Mouse (Mus musculus) MN1 (cell line): Measurements from ENCODE around the gene Ccin.
A peak's percentile ranks its signal among the peaks of the same experiment; 100 is the strongest.

Experiments used
- DNase-seq: peaks from one replicate; pipeline ENCODE4 v3.0.0-alpha.2; 2016; ENCODE audit warnings: low spot score

Ccin gene

GRCm38 (mm10) chr4:43983181-43983580 is at the start of gene Ccin:
Gene Ccin (plus strand): TSS chr4:43983483.
- DNase-seq = no peak

DNA sequence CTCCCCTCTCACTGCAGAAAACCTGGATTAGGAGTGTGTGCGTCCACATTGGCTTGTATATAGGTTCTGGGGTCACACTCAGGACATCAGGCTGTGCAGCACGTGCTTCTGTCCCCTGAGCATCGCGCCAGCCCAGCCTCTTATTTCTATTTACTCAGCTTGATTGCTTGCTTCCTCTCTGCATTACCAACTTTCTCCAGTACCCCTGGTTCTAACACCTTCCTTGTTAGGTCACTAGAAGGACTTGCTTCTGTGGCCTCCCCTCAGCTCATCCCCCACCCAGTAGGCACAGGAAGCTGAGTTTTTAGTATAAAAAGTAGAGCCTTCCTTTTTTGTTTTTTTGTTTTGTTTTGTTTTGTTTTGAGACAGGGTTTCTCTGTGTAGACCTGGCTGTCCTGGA is 47.1 kb upstream of the Ccin start:
- DNase-seq = no peak

DNA sequence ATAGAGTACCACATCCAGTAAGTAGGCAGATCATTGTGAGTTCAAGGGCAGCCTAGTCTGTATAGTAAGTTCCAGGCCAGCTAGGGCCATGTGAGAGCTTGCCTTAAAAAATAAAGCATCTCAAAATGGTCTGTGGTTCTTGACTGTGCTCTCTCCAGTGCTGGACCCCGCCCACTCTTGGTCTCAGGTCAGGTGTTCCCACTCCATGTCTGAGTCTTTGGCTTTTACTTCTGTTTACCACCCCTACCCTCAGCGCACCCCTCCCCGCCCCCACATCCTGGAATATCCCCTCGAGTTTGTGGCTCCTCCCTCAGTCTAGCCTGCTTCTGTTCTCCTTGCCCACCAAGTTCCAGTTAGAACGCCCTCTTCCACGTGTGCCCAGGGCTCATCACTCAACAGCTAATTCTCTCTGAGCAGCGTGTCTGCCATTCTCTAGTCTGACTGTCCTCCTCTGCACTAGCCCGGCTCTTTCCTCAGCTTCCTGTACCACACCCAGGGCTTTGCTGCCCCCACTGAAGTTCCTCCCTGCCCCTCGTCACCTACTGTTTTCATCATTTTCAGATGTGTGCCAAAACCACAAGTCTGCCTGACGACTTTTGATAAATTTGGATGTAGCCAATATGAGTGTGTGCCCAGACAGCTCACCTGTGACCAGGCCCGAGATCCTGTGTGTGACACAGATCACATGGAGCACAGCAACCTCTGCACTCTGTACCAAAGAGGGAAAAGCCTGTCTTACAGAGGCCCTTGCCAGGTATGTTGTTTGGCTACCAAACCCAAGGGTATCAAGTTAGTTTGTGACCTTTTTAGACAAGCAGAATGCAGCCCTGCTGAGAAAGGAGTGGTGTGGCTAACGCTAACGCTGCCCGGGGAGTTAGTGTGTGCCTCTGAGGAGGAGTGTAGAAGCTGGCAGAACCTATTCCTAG is 46.3 kb upstream of the Ccin start:
- DNase-seq = no peak

- no peak for DNase-seq
Measured at GRCm38 (mm10) chr4:43941315-43941714, 42.0 kb upstream of the Ccin start.

DNA sequence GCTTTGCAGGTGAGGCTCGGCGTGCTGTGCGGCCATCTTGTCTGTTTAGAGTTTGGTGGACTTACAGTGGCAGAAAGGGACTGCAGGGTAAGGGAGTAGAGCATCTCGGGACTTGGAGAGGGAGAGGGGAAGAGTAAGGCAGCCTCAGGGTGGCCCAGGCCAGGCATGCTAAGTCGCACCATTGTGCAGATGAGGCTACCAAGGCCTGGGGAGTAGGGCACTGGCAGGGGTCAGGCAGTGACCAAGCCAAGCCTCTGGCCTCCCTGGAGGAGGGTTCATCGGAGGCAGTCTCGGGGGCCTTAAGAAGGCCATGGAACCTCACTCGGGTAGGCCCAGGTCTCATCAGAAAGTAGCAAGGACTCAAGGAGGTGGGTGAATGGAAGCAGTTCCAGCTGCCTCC is 40.9 kb upstream of the Ccin start:
- DNase-seq = no peak

DNA sequence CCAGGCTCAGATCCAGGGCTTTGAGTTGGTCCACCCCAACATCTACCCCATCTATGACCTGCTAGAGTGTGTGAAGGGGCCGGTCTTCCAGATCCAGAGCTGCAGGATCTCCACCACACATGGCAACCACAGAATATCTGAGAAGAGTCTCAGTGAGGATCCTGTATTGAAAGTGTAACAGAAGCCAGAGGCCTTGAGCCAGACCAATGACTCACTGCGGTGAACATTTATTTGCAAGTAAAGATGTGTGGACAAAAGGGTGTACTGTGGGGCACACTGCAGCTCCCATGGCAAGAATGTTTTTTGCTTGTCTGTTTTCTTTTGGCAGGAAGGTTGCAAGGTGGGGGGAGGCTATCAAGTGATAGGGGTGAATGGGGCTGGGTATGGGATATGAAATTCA is 35.7 kb upstream of the Ccin start:
- DNase-seq = no peak

GRCm38 (mm10) chr4:43957292-43957845 is 25.9 kb upstream of the Ccin start, which contains the start of gene Glipr2:
Gene Glipr2 (plus strand): TSS chr4:43957401.
- peak; percentile 93 for DNase-seq

GRCm38 (mm10) chr4:43957846-43958461 is 25.3 kb upstream of the Ccin start:
- DNase-seq = peak; percentile 70

GRCm38 (mm10) chr4:43959523-43960179 is 23.6 kb upstream of the Ccin start:
- DNase-seq = no peak

DNA sequence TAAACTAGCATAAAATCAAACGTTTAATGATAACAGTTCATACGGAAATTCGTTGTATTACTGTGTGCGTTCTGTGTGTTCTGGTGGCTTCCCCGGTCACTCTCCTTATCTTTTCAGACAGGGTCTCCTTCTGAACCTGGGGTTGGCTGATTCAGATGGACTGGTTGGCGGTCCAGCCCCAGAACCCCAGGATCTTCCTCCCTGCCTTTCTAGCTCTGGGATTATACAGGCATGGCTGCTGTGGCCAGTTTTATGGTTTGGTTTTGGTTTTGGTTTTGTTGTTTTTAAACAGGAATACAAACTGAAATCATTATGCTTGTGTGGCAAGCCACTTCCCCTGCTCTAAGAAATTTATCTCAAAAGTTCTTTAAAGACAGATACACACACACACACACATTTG is 23.1 kb upstream of the Ccin start:
- DNase-seq = no peak

DNA sequence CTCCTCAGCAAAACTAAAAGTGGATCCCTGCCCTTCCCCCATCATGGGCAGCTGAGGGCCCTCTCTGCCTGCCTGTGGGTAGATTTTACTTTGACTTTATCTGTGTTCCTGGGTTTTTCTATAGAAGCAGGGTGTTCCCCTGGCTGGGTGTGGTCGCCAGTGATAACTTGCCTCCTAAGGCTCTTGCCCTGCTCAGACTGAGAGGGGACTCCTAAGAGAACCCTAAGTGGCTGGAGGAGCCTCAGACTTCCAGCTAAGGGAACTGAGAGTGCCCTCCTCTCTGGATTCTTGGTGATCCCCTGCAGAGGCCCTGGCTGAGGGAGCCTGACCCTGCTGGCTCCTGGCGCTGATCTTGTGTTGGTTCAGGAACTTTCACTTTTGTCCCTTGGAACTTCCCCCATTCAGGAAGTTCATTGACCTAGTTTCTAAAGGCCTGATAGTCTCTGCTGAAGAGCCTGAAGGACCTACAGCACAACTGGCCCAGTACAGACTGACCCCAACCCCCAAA is 18.9 kb upstream of the Ccin start:
- DNase-seq = no peak

- no peak for DNase-seq
Measured at GRCm38 (mm10) chr4:43964951-43965684, 18.2 kb upstream of the Ccin start.

GRCm38 (mm10) chr4:43965856-43966535 is 17.3 kb upstream of the Ccin start:
- DNase-seq = no peak

DNA sequence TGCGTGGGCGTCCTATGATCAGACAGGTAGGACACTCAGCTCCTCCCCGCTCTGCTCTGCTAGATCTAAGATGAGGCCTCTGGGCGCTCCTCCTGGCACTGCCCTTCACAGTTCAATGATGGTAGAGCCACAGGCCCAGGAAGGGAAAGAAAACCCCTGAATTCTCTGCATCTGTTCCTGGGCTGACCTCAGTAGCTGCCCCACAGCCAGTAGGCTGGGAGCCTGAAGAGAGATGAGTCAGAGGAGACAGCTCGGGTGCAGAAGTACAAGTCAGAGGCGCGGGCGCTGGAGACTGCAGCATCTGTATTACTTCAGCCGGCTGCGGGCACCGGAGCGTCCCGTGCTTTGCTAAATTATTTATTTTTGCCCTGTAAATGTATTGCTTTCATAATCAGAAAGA is 14.6 kb upstream of the Ccin start:
- DNase-seq = peak; percentile 76

GRCm38 (mm10) chr4:43969373-43969772 is 13.9 kb upstream of the Ccin start:
- DNase-seq = no peak

GRCm38 (mm10) chr4:43970393-43971330 is 12.6 kb upstream of the Ccin start:
- no peak for DNase-seq

GRCm38 (mm10) chr4:43971541-43972136 is 11.6 kb upstream of the Ccin start:
- DNase-seq = no peak

DNA sequence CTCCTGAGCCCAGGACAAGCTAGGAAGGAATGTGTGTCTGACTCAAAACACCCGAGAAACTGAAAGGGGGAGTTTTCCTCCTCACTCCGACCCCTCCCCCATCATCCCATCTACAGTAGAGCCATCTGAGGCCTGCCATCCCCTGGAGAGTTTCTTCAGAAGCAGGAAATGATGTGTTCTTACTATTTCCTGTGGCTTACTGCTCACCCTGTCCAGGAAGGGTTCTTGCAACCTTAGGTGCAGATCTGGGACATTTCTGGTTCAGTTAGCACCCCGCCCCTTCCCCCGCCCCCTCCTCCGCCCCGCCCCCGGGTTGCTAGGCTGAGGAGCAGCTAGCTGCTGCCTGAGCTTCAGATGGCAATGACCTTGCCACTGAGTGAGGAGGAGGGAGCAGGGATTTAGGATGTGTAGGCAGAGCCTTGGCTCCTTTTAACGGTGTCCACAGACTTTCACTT is 11.1 kb upstream of the Ccin start:
- DNase-seq = peak; percentile 79

GRCm38 (mm10) chr4:43973526-43973981 is 9.7 kb upstream of the Ccin start:
- DNase-seq = peak; percentile 84
